Mouse (Mus musculus): Measurements from ENCODE around the gene Gng7.

Gng7 gene

GRCm38 (mm10) chr10:80928586-80929298 lies 86.0 kb downstream of the Gng7 start:
- peak; percentile 86 for DNase-seq (ENCODE audit: low spot score)

- no peak for DNase-seq (ENCODE audit: low spot score)
These were observed 89.3 kb downstream of the Gng7 start for GRCm38 (mm10) chr10:80925472-80925871.

- DNase-seq (ENCODE audit: low spot score), result no peak
These were observed 92.8 kb downstream of the Gng7 start for GRCm38 (mm10) chr10:80921923-80922322.

GRCm38 (mm10) chr10:80917779-80918434 lies 96.8 kb downstream of the Gng7 start, which contains the start of gene Lmnb2:
TSS of gene Lmnb2 (minus strand) at chr10:80918245.
- DNase-seq (ENCODE audit: low spot score), result peak; percentile 74

- no peak for DNase-seq (ENCODE audit: low spot score)
These were observed 97.4 kb downstream of the Gng7 start for GRCm38 (mm10) chr10:80917336-80917778.

GRCm38 (mm10) chr10:80915736-80916135 lies 99.0 kb downstream of the Gng7 start:
- DNase-seq (ENCODE audit: low spot score), result no peak

GRCm38 (mm10) chr10:80915260-80915659 lies 99.5 kb downstream of the Gng7 start:
- no peak for DNase-seq (ENCODE audit: low spot score)

GRCm38 (mm10) chr10:80914253-80914656 lies 100.5 kb downstream of the Gng7 start:
- DNase-seq (ENCODE audit: low spot score), result no peak

- no peak for DNase-seq (ENCODE audit: low spot score)
These were observed 101.3 kb downstream of the Gng7 start for GRCm38 (mm10) chr10:80913364-80914011.

GRCm38 (mm10) chr10:80911891-80912290 lies 102.9 kb downstream of the Gng7 start:
- no peak for DNase-seq (ENCODE audit: low spot score)

GRCm38 (mm10) chr10:80911354-80911753 lies 103.4 kb downstream of the Gng7 start:
- DNase-seq (ENCODE audit: low spot score), result no peak

- no peak for DNase-seq (ENCODE audit: low spot score)
These were observed 105.2 kb downstream of the Gng7 start for GRCm38 (mm10) chr10:80909375-80910162.

GRCm38 (mm10) chr10:80904709-80905108 lies 110.0 kb downstream of the Gng7 start:
- DNase-seq (ENCODE audit: low spot score), result no peak

GRCm38 (mm10) chr10:80904004-80904693 lies 110.6 kb downstream of the Gng7 start:
- DNase-seq (ENCODE audit: low spot score), result no peak

- no peak for DNase-seq (ENCODE audit: low spot score)
These were observed 111.5 kb downstream of the Gng7 start for GRCm38 (mm10) chr10:80903282-80903681.

- no peak for DNase-seq (ENCODE audit: low spot score)
These were observed 112.3 kb downstream of the Gng7 start for GRCm38 (mm10) chr10:80902273-80902940.

- no peak for DNase-seq (ENCODE audit: low spot score)
These were observed 113.1 kb downstream of the Gng7 start for GRCm38 (mm10) chr10:80901409-80902272.

- peak; percentile 99 for DNase-seq (ENCODE audit: low spot score)
These were observed 114.2 kb downstream of the Gng7 start, which contains the start of gene Timm13 for GRCm38 (mm10) chr10:80900318-80901247. TSS of gene Timm13 (minus strand) at chr10:80900969.
